Mouse (Mus musculus) limb, embryonic 14.5 days (tissue): ENCODE data around the gene Sppl3. TPM values are rescaled to one million over a fixed set of nuclear protein-coding genes. Genes with fewer than 3 reads are reported as not detected.

ENCODE experiments used
- ATAC-seq: fragments of 200-750 bp; cut with Nextera tagmentation; 2 replicates; pipeline ENCODE4 v1.8.0; 2017; ENCODE audit warnings: low read depth, moderate number of reproducible peaks, moderate TSS enrichment; ENCODE audit not compliant: low FRiP score
- DNase-seq: peaks from one replicate; pipeline ENCODE4 v3.0.0-alpha.2; 2015; ENCODE audit warnings: low spot score
- H3K27ac ChIP-seq: fragments of 300-500 bp; sonication (generic); replicated peaks from 2 replicates; pipeline ENCODE4 v1.5.1; 2014; ENCODE audit warnings: low read depth, mild to moderate bottlenecking, low read length, moderate library complexity, mixed read lengths
- H3K27me3 ChIP-seq: fragments of 300-500 bp; sonication (generic); 2 replicates; pipeline ENCODE4 v1.6.1; 2014; ENCODE audit warnings: low read length, mixed read lengths; ENCODE audit not compliant: control insufficient read depth, insufficient read depth
- H3K36me3 ChIP-seq: fragments of 300-500 bp; sonication (generic); 2 replicates; pipeline ENCODE4 v1.6.1; 2014; ENCODE audit warnings: mild to moderate bottlenecking, low read length, moderate library complexity, mixed read lengths; ENCODE audit not compliant: control insufficient read depth, insufficient read depth
- H3K4me1 ChIP-seq: fragments of 300-500 bp; sonication (generic); 2 replicates; pipeline ENCODE4 v1.6.1; 2014; ENCODE audit warnings: antibody characterized with exemption, low read length, mixed read lengths; ENCODE audit not compliant: control insufficient read depth, insufficient read depth
- H3K4me2 ChIP-seq: fragments of 300-500 bp; sonication (generic); replicated peaks from 2 replicates; pipeline ENCODE4 v1.6.1; 2014; ENCODE audit warnings: low read depth, mild to moderate bottlenecking, low read length, moderate library complexity; ENCODE audit not compliant: severe bottlenecking
- H3K4me3 ChIP-seq: fragments of 300-500 bp; sonication (generic); replicated peaks from 2 replicates; pipeline ENCODE4 v1.5.1; 2014; ENCODE audit warnings: low read length
- H3K9ac ChIP-seq: fragments of 300-500 bp; sonication (generic); 2 replicates; pipeline ENCODE4 v1.6.1; 2014; ENCODE audit warnings: mild to moderate bottlenecking, low read depth, low read length, moderate library complexity; ENCODE audit not compliant: severe bottlenecking
- H3K9me3 ChIP-seq: fragments of 300-500 bp; sonication (generic); 2 replicates; pipeline ENCODE4 v1.6.1; 2016; ENCODE audit warnings: low read length; ENCODE audit not compliant: control insufficient read depth
- POLR2A ChIP-seq: fragments of 200-500 bp; IDR thresholded peaks from 2 replicates; pipeline ENCODE4 v1.8.0; 2012; ENCODE audit warnings: inconsistent platforms, mild to moderate bottlenecking, moderate library complexity, borderline replicate concordance; ENCODE audit not compliant: insufficient read depth, insufficient read length; ENCODE audit errors: extremely low read depth
- WGBS: fragments of 180-500 bp; shearing (Covaris S2); extraction: QIAGEN DNeasy Blood & Tissue Kit; methylation state at CpG from one replicate; pipeline ENCODE4 v1.1.7; 2014; 5-methylcytosine and 5-hydroxymethylcytosine counted together
- polyA plus RNA-seq, 2 experiments: library from polyadenylated mRNA; depleted of rRNA in 1 of 2; stranded (reverse) in 1 of 2; unstranded in 1 of 2; fragments of >200 nt; fragmentation: Nextera tagmentation in 1 of 2; extraction: Ambion mirVana in 1 of 2; gene quantifications; 2 replicates each; pipeline versions ENCODE4 v1.2.1 to v1.2.3; 2012 to 2014

The Sppl3 gene
- polyA plus RNA-seq, 2 experiments: 42.7 to 100 TPM

DNA sequence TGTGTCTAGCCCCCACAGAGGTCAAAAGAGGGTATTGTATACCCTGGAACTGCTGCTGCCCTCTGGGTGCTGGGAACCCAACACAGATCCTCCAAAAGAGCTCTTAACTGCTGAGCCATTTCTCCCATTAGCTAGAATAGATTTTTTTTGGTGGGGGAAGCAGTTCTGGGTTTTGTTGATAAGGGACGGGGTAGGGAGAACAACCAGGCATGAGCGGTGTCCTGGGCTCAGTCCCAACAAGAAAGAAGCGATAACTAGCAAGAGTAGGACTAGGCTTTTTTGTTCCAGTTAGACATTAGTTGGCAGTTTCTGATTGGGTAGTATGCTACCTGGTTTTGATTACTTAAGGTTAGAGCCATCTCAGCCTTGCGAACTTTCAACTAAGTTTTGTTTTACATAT, 46.2 kb downstream of the Sppl3 start:
- Histone ChIP-seq H3K36me3 (no peaks in the 10 kb centered on the region), H3K4me2 (no peak overlapping the region), H3K9ac (no peak overlapping the region), H3K4me1 (peaks cover 5% of the 10 kb centered on the region; the same call in 1 of the 2 replicates), H3K4me3 (no peak overlapping the region), H3K27ac (no peak overlapping the region), H3K9me3 (no peaks in the 10 kb centered on the region), H3K27me3 (no peaks in the 10 kb centered on the region)
- 95% methylated on average over 4 of the region's 4 CpGs for WGBS
- ATAC-seq: no peak
- no peak for DNase-seq
- no peak for TF ChIP-seq POLR2A

DNA sequence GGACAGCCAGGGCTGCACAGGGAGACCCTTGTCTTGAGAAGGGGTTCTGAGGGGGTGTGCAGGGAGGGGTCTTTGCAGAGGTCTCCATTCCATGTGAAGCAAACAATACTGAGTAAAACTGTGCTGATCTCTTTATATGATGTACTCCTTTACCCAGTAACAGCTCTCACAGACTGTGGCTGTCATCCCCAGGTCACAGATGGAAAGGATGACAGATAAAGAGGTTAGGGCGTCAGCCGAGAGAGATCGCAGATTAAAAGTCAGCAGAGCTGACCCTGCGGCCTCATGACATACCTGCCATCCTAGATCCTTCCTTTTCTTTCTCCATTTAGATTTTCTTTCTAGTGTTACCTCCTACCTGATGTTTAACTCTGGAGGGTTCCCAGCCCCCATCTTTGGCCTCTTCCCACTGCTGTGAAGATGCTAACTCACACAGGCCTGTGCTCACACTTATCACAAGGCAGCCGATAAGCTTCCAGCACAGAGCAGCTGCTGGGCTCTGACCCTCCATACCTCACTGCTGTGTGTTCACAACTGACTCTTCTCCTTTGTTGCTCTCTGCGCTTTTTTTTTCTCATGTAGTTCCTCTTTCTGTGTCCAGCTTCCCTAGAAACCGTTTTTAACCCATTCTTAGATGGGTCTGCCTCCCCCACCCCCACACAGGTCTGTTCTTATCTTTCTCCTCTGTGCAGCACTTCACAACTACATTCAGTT, 47.8 kb downstream of the Sppl3 start:
- Histone ChIP-seq H3K36me3 (peaks cover 4% of the 10 kb centered on the region), H3K4me3 (no peak overlapping the region), H3K4me1 (no peaks in the 10 kb centered on the region), H3K9ac (no peak overlapping the region), H3K9me3 (no peaks in the 10 kb centered on the region), H3K27ac (no peak overlapping the region), H3K4me2 (no peak overlapping the region), H3K27me3 (no peaks in the 10 kb centered on the region)
- whole genome bisulfite sequencing: 87% methylated on average over 7 of the region's 7 CpGs
- ATAC-seq (no peak), DNase-seq (no peak)
- no peak for TF ChIP-seq POLR2A

DNA sequence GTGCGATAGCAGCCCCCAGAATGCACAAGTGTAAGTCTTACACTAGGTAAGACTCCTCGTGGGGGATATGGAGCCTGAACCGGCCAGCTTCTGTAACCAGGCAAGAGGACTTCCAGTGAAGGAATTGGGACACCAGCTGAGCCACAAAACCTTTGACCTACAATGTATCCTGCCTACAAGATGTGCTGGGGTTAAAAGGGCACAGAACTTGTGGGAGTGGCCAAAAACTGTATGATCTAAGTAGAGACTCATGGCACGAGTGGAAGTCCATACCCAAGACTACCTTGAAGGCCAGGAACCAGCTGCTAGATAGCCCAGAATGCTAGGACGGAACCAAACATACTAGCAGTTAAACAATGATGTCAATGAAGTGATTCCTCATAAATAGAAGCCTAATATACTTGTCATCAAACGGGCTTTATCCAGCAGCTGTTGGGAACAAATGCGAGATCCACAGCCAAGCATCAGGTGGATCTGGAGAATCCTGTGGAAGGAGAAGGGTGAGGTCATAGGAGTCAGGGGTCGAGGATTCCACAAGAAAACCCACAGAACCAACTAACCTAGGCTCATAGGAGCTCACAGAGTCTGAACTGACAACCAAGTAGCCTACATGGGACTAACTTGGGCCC, 49.2 kb downstream of the Sppl3 start:
- Histone ChIP-seq H3K27ac (no peak overlapping the region), H3K27me3 (no peaks in the 10 kb centered on the region), H3K4me3 (no peak overlapping the region), H3K4me1 (no peaks in the 10 kb centered on the region), H3K9me3 (no peaks in the 10 kb centered on the region), H3K9ac (no peak overlapping the region), H3K4me2 (no peak overlapping the region), H3K36me3 (peaks cover 8% of the 10 kb centered on the region)
- DNase-seq: no peak
- 88% methylated on average over 8 of the region's 8 CpGs for WGBS
- no peak for TF ChIP-seq POLR2A
- no peak for ATAC-seq

DNA sequence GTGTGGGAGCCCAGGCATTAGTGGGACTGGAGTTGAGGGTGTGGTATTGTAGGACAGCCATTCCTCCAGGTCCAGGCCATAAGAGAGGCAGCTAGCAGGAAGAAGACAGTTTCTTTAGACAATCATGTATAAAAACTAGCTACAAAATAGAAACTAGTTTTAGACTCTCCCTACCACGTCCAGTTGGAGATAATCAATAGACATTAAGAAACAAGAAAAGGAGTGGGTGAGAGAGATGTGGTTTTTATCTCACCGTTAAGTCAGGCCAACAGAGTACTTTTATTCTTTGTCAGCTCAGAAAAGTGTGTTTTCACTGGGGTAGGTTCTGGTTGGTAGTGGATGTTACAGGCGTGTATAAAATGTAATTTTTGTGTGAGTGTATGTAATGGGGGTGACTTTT, 50.0 kb downstream of the Sppl3 start:
- Histone ChIP-seq H3K27ac (no peak overlapping the region), H3K36me3 (peaks cover 8% of the 10 kb centered on the region), H3K27me3 (no peaks in the 10 kb centered on the region), H3K9me3 (no peaks in the 10 kb centered on the region), H3K4me3 (no peak overlapping the region), H3K4me1 (no peaks in the 10 kb centered on the region), H3K9ac (no peak overlapping the region), H3K4me2 (no peak overlapping the region)
- no peak for ATAC-seq
- 93% methylated on average over 3 of the region's 3 CpGs for WGBS
- no peak for TF ChIP-seq POLR2A
- no peak for DNase-seq

DNA sequence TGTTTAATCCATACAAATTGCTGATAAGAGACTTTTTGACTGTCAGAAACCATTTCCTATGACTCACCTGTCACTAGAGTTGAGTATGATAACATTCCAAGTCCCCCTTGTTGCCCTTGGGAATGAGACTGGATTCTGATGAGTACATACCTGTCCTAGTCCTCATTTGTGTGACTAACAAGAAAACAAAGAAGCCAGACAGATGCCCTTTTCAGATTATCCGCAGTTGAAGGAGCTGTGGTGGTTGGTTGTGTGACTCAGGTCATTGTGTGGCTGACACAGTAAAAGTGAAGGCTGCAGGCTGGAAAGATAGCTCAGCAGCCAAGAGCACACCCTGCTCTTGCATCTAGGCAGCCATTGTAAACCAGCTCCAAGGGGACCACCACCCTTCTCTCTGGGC, 51.6 kb downstream of the Sppl3 start:
- H3K36me3 ChIP-seq: peaks cover 8% of the 10 kb centered on the region
- H3K9me3 ChIP-seq: no peaks in the 10 kb centered on the region
- no peak for DNase-seq
- no peak for TF ChIP-seq POLR2A
- H3K4me2 ChIP-seq: no peak overlapping the region
- H3K27me3 ChIP-seq: no peaks in the 10 kb centered on the region
- no peak for ATAC-seq
- H3K27ac ChIP-seq: no peak overlapping the region
- no peak overlapping the region for H3K4me3 ChIP-seq
- H3K4me1 ChIP-seq: no peaks in the 10 kb centered on the region
- WGBS: 82% methylated on average over 1 of the region's 1 CpGs
- H3K9ac ChIP-seq: no peak overlapping the region
